Mouse (Mus musculus): ENCODE data around the gene Siglecf.

- TF ChIP-seq CTCF (IDR thresholded peaks at IDR 0.05) (no peak), POLR2A (IDR thresholded peaks at IDR 0.05; ENCODE audit: insufficient read depth, low read depth, low read length) (no peak)
Measured at GRCm38 (mm10) chr7:43409084-43409483, 57.9 kb downstream of the Siglecf start.
